Mouse (Mus musculus) Patski (cell line): ENCODE data around the gene Caap1. TPM values are rescaled to one million over a fixed set of nuclear protein-coding genes. Genes with fewer than 3 reads are reported as not detected.

Experiments used
- ATAC-seq: fragments of 100-300 bp; one replicate; pipeline ENCODE4 v1.8.0; 2021
- CTCF ChIA-PET: fragments of 350-600 bp; sonication (Branson Sonifier 250); formaldehyde crosslinking; loops from one replicate; lab custom pipeline; 2022; ENCODE audit warnings: inconsistent platforms; lab: Charles Lee
- POLR2A ChIA-PET: fragments of 350-600 bp; sonication (Branson Sonifier 250); formaldehyde crosslinking; loops from one replicate; lab custom pipeline; 2022; ENCODE audit warnings: antibody characterized with exemption, inconsistent platforms; lab: Charles Lee
- DNase-seq: peaks from one replicate; pipeline ENCODE4 v3.0.0-alpha.2; 2011; ENCODE audit warnings: low read depth, low spot score
- H3K27me3 ChIP-seq: fragments of 371-371 bp; one replicate; pipeline ENCODE4 v1.5.1; 2021
- CTCF ChIP-seq: fragments of 100-300 bp; IDR thresholded peaks from one replicate; pipeline ENCODE4 v1.5.1; 2021
- in situ Hi-C: fragments of 300-500 bp; cut with MboI; formaldehyde crosslinking; loops from 3 replicates; pipeline ENCODE4 v1.11.1; 2018; ENCODE audit warnings: low pct_unique_long_range_greater_than_20kb, mixed read lengths
- polyA plus RNA-seq: library from polyadenylated mRNA; unstranded; gene quantifications from one replicate; pipeline ENCODE4 v1.2.3, GENCODE M21; 2021

The Caap1 gene
- polyA plus RNA-seq, 1 experiment from 2014 or later, result 9.7 TPM

DNA sequence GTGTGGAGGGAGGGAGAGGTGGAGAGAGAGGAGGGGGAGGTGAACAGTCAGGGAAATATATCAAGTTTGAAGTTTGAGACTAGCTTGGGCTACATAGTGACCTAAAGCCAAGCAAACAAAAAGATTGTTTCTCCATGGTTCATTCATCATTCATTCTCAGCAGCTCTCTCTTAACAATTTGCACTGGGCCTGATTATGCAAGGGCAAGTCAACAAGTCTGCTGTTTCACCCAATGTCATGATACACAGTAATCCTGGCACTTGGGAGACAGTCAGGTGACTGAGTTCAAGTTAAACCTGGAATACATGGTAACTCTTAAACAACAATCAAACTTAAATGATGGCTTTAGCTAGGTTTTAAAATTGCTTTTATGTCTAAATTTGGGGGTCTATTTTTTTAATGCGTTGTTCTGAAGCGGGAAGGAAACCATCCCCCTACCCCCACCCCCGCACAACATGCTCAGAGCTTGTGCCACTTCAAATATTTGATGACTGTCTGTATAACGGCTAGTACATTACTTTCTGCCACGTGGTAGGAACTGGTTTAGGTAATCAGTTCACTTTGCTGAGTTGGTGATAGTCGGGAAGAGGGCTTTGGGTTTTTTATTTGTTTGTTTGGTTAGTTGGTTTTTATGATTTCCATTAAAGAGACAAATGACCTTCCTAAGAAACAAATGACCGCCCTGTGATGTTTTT lies 5.5 kb upstream of the Caap1 start:
- in situ Hi-C loops, result no loop called here
- POLR2A ChIA-PET, result no interaction called here
- CTCF ChIA-PET, result interaction anchor here (0.9 kb wide), 1 partner anchor 12 kb away, joined by 3 read pairs; no protein-coding TSS in a partner anchor
- H3K27me3 ChIP-seq, result no peaks in the 10 kb centered on the region
- TF ChIP-seq CTCF, result no peak
- DNase-seq, result no peak
- no peak for ATAC-seq

DNA sequence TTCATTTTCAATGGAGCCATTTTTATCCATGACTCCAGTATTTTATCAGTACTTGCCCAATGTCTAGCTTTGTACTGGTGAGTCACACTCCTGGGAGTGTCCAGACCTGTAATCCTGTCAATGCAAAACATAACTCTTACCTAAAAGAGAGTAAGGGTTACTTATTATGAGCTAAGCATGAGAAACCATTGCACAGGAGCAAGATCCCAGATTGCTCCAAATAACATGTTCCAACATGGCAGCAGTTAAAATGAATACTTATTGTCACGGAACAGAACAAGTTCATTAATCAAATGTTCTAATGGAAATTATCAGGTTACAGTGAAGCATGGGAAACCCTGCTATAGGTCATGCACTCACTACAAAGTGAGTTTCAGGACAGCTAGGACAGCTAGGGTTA lies 3.7 kb upstream of the Caap1 start:
- ChIA-PET POLR2A (no interaction called here), CTCF (interaction anchor here (0.7 kb wide), 1 partner anchor 14 kb away, joined by 3 read pairs; no protein-coding TSS in a partner anchor)
- TF ChIP-seq CTCF, result no peak
- in situ Hi-C loops, result no loop called here
- ATAC-seq (no peak), DNase-seq (no peak)
- no peaks in the 10 kb centered on the region for H3K27me3 ChIP-seq

DNA sequence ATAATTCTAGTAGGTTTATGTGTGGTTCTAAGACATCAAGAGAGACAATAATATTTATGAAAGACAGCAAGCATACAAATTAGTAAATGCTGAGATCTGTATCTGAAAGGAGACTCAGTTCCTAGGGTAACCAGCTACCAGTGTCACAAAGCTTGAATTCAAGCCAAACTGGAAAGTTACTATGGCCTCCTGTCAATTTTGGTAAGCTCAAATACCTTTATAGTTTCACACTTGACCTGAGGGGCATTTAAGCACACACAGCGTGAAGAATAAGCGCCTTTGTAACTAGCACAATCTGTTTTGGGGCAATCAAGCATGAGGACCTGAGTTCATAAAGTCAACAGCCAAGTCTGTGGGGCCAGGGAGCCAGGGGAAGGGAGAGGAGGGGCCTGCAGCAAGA lies 2.7 kb upstream of the Caap1 start:
- peak; percentile 33 for DNase-seq
- TF ChIP-seq CTCF, result no peak
- CTCF ChIA-PET, result no interaction called here
- in situ Hi-C loops, result no loop called here
- POLR2A ChIA-PET, result no interaction called here
- H3K27me3 ChIP-seq, result no peaks in the 10 kb centered on the region
- peak; percentile 24 for ATAC-seq

DNA sequence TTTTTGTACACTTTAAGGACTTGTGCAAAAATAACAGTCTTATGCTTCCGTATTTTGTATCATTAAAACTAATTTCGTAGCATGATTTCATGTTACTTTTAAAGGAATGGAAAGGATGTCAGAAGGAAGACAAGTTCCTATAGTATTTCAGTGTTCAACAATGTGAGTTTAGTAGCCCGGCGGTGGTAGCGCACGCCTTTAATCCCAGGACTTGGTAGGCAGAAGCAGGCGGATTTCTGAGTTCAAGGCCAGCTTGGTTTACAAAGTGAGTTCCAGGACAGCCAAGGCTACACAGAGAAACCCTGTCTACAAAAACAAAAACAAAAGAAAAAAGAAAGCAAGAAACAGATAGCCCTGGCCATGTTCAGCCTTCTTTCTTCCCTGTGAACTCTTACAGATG lies 549 bp upstream of the Caap1 start:
- ChIA-PET CTCF (no interaction called here), POLR2A (no interaction called here)
- no peak for TF ChIP-seq CTCF
- no peaks in the 10 kb centered on the region for H3K27me3 ChIP-seq
- no peak for DNase-seq
- ATAC-seq, result no peak
- in situ Hi-C loops, result no loop called here

DNA sequence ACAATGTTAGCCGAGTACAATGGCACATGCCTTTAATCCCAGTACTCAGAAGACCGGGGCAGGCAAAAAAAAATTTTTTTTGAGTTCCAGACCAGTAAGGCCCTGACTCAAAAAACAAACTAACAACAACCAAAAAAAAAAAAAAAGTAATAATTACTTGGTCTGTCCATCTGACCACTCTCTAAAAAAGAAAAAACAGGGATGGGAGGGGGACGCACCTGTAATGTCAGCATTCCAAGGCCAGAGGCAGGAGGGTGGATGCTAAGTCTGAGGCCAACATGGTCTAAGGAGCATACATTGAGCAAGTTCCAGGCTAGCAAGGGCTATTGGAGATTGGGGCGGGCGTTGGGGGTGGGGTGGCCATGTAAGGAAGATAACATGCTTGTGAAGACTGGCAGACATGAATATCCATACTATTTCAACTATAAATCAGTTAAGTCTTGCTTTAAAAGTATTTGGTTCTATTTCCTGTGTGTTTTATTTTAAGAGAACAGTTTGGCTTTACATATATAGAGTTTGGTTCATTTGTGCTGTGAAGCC lies 1.6 kb downstream of the Caap1 start:
- in situ Hi-C loops, result no loop called here
- H3K27me3 ChIP-seq, result no peaks in the 10 kb centered on the region
- TF ChIP-seq CTCF, result no peak
- CTCF ChIA-PET, result no interaction called here
- no peak for ATAC-seq
- POLR2A ChIA-PET, result no interaction called here
- DNase-seq, result no peak

DNA sequence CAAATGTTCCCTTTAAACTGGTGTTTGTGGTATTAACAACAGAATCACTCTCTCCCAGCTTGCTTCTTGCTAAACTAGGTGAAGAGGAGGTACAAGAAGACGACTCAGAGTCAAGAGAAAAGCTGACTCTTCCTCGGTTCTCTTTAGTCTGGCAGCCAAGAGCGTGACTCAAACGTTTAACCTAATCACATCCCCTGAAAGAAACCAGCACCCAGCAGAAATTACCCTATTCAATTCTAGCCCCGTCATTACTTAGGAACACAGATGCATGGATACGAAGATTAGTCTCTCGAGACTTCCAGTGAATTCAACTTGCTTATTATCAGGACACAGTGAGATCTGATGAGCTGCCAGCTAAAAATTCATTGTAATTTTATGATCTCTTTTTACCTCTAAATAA lies 12.3 kb downstream of the Caap1 start:
- DNase-seq (no peak), ATAC-seq (no peak)
- TF ChIP-seq CTCF, result no peak
- POLR2A ChIA-PET, result no interaction called here
- in situ Hi-C loops, result no loop called here
- H3K27me3 ChIP-seq, result no peaks in the 10 kb centered on the region
- CTCF ChIA-PET, result interaction anchor here (1.0 to 1.1 kb wide), 2 partner anchors 12 to 15 kb away, joined by 3 to 6 read pairs; no protein-coding TSS in a partner anchor

DNA sequence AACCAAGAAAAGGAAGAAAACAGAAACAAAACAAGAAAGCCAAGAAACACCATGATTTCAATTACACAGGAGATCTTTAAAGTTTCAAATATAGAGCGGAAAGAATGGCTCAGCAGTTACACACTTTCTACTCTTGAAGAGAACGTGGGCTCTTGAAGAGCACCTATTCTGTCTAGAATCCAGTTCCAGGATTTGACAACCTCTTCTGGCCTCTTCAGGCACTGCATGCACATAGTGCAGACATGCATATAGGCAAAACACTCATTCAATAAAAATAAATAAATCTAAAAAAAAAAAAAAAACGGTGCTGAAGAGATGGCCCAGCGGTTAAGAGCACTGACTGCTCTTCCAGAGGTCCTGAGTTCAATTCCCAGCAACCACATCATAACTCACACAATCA lies 13.6 kb downstream of the Caap1 start:
- no peak for ATAC-seq
- H3K27me3 ChIP-seq, result no peaks in the 10 kb centered on the region
- POLR2A ChIA-PET, result no interaction called here
- no peak for DNase-seq
- CTCF ChIA-PET, result no interaction called here
- no peak for TF ChIP-seq CTCF
- in situ Hi-C loops, result no loop called here

DNA sequence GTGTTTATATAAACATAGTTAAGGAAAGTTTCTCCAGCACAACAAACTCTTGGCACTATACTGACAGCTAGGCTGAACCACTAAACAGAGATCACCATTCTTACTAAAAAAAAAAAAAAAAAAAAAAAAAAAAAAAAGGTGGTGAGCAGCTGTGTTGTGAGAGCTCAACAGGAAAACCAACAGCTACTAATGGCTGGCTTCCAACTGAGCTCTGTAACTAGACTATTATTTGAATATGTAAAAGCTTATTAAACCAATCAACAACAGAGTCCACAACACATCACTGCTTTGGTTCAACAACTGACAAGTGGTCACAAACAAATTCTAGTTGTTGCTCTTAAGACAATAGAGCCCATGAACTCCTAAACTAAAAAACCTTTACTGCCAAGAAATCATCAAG lies 23.4 kb downstream of the Caap1 start:
- DNase-seq (no peak), ATAC-seq (no peak)
- H3K27me3 ChIP-seq, result no peaks in the 10 kb centered on the region
- POLR2A ChIA-PET, result interaction anchor here (0.6 kb wide), 1 partner anchor 41 kb away, joined by 3 read pairs; no protein-coding TSS in a partner anchor
- CTCF ChIA-PET, result interaction anchor here (1.8 kb wide), 1 partner anchor 11 kb away, joined by 6 read pairs; no protein-coding TSS in a partner anchor
- TF ChIP-seq CTCF, result no peak
- in situ Hi-C loops, result no loop called here

DNA sequence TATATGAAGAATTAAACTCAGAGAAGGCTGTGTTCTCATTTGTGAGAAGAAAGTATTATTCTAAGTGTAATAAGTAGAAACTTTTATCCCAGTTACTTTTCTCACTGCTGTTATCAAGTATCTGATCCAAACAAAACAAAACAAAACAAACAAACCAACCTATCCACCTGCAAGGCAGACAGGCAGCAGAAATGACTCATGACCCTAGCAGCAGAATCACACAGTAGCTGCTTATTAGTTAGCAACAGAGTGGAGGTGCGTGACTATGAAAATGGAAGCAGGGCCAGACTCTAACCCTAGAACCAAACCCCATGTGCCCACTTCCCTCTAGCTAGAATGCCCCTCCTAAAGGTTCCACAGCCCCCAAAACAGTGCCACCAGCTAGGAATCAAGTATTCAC lies 27.1 kb downstream of the Caap1 start:
- in situ Hi-C loops, result no loop called here
- ATAC-seq (peak; percentile 54), DNase-seq (no peak)
- no peaks in the 10 kb centered on the region for H3K27me3 ChIP-seq
- TF ChIP-seq CTCF, result no peak
- ChIA-PET CTCF (interaction anchor here (0.6 to 1.4 kb wide), 2 partner anchors 13 to 14 kb away, joined by 3 to 4 read pairs; no protein-coding TSS in a partner anchor), POLR2A (no interaction called here)

DNA sequence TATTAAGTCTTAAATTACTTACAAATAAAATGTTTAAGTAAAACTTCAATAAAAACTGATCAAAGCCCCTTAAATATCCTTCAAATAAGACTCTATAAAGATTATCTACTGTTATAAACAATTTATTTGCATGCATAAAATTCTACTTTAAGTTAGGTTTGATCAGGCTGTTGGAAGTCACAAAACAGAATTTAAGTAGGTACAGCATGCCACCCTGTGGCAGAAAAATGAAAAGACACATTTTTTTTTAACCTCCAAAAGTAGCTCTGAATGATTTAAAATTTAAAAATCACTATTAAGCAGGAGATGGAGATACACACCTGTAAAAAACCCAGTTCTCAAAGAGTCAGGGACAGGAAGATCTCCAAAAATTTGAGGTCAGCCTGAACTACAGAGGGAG lies 33.3 kb downstream of the Caap1 start:
- in situ Hi-C loops, result loop anchor here (25.0 kb wide), 1 partner anchor 511 kb away; no protein-coding TSS in a partner anchor
- CTCF ChIA-PET, result no interaction called here
- no peak for DNase-seq

DNA sequence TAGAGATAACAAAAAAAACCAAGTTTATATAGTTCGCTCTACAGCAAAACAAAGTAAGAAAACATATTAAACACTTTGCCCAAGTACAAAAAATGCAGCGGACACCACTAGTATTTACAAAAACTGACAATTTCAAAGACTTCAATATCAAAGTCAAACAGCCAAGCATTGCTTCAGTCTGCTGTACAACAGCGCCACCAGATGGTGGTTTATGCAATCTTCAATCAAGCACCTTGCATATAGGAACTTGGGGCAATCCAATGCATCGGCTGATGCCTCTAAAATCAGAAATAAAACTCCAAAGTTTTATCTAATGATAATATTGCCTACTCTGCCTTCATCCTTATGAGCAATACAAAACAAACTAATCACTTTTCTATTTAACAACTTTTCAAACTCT lies 39.0 kb downstream of the Caap1 start:
- CTCF ChIA-PET, result no interaction called here
- ATAC-seq, result no peak
- TF ChIP-seq CTCF, result peak; percentile 68
- in situ Hi-C loops, result loop anchor here (25.0 kb wide), 1 partner anchor 505 kb away; no protein-coding TSS in a partner anchor
- no peaks in the 10 kb centered on the region for H3K27me3 ChIP-seq
- POLR2A ChIA-PET, result no interaction called here
- no peak for DNase-seq

More for the DNA sequence above, 33.3 kb downstream of the Caap1 start:
- POLR2A ChIA-PET, result no interaction called here
- H3K27me3 ChIP-seq, result no peaks in the 10 kb centered on the region
- TF ChIP-seq CTCF, result peak; percentile 22
- no peak for ATAC-seq
